Comparison of ENCODE assay signal across 18 mouse cellular contexts in genomic region chr13:35452420-35452819, GRCm38 (mm10).
"Had no signal": no experiment of that assay in that cellular context is flagged by ENCODE, and none has a peak within 500 bp of the region (broad histone marks: within the 10 kb centered on the region; RNA-seq: fewer than 3 reads in every experiment).

No protein-coding gene starts in this region.

- H3K27me3 ChIP-seq: limb, embryonic 13.5 days; midbrain, embryonic 12.5 days; neural tube, embryonic 15.5 days; stomach, embryonic 15.5 days had no signal

- H3K36me3 ChIP-seq: limb, embryonic 13.5 days; midbrain, embryonic 12.5 days; neural tube, embryonic 15.5 days; stomach, embryonic 15.5 days had no signal

- H3K9me3 ChIP-seq: limb, embryonic 13.5 days; midbrain, embryonic 12.5 days; neural tube, embryonic 15.5 days; stomach, embryonic 15.5 days had no signal

- ATAC-seq: intestine, embryonic 16.5 days; midbrain, embryonic 16.5 days had no signal

- DNase-seq: kidney, adult 8-10 months; kidney, postnatal 36 days; left cerebral cortex, postnatal 4 days; lung, adult 18-20 months; lung, postnatal 36 days; right cerebral cortex, postnatal 4 days; spleen, adult 18-20 months; thymus, adult 2 months; thymus, postnatal 25 days had no signal

- H3K27ac ChIP-seq: kidney, postnatal 0 days; layer of hippocampus, adult 2 months; limb, embryonic 13.5 days; liver, embryonic 14.5 days; midbrain, embryonic 12.5 days; neural tube, embryonic 15.5 days; stomach, embryonic 15.5 days had no signal

- H3K4me1 ChIP-seq: neural tube, embryonic 15.5 days; stomach, embryonic 15.5 days had no signal

- H3K9ac ChIP-seq: limb, embryonic 13.5 days; liver, embryonic 14.5 days; midbrain, embryonic 12.5 days; neural tube, embryonic 15.5 days; stomach, embryonic 15.5 days had no signal

- H3K4me3 ChIP-seq: layer of hippocampus, adult 2 months; limb, embryonic 13.5 days; midbrain, embryonic 12.5 days; neural tube, embryonic 15.5 days; stomach, embryonic 15.5 days had no signal

- H3K4me2 ChIP-seq: limb, embryonic 13.5 days; midbrain, embryonic 12.5 days; neural tube, embryonic 15.5 days; stomach, embryonic 15.5 days had no signal
